ENCODE assay signal across 8 mouse cellular contexts in the genomic region with DNA sequence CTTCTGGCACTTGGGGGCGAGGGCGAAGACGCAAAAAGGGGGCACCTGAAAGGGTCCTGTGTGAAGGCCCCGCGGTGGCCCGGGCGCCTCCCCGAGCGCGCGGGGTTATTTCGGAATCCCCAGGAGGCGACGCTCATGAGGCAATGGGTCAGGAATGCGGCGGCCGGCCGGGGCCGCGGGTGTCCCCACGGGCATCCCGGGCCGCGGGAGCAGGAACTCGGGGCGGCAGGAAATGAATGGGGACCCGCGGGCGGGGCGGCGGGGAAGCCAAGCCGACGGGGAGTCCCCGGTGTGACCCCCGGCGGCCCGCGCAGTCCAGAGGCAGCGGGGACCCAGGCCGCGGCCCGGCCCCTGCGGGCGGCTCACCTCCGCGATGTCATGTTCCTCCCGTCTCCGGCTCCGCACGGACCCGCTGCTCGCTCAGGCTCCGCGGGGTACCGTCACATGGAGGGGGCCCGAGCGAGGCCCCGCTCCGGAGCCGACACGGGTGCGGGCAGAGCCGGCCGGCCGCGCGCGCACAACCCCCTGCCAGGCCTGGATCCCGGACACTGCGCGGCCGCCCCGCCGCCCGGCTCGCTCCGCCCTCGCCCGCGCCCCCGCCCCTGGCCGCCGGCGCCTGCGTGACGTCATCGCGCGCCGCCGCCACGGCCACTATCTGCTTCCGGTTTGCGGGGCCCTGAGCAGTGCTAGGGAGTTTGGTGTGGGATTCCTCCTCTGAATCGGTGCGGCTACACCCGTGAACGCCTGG. TPM values are rescaled to one million over a fixed set of nuclear protein-coding genes. Genes with fewer than 3 reads are reported as not detected.
DNase-seq lines count a peak whose midpoint lies in the region; ATAC-seq lines count a peak whose summit lies in the region.

Gene Ptpn11 (minus strand): TSS at position 562 of the 748 bp plus-strand sequence.

- ATAC-seq in hindbrain, embryonic 11.5 days (ENCODE audit: low FRiP score) = peak; percentile 93

- WGBS in hindbrain, embryonic 11.5 days = under 1% methylated on average over 77 of the region's 98 CpGs

- H3K27me3 ChIP-seq in hindbrain, embryonic 11.5 days (ENCODE audit: control insufficient read depth, insufficient read depth, low read length) = no peaks in the 10 kb centered on the region

- H3K4me2 ChIP-seq in hindbrain, embryonic 11.5 days (replicated peaks; ENCODE audit: low read depth, low read length) = peak within 1 kb of the TSS; percentile 74

- peak within 1 kb of the TSS; percentile 86 for H3K9ac ChIP-seq in hindbrain, embryonic 11.5 days (ENCODE audit: low read depth, low read length)

- peak; percentile 94 for DNase-seq in NIH3T3 (ENCODE audit: low read depth)
- peak; percentile 86 for DNase-seq in cerebellum, adult 9-11 months
- DNase-seq in frontal cortex, postnatal 10 days (ENCODE audit: low spot score in 2 of 2) = peak; percentile 54 to 80
- peak; percentile 93 for DNase-seq in hindbrain, embryonic 11.5 days (ENCODE audit: low spot score)
- peak; percentile 74 to 77 for DNase-seq in layer of hippocampus, postnatal 25 days (ENCODE audit: extremely low spot score in 1 of 2, low spot score in 1 of 2)
- peak; percentile 91 to 92 for DNase-seq in lung, postnatal 4 days
- peak; percentile 91 for DNase-seq in retina, postnatal 1 day
- DNase-seq in thymus, postnatal 4 days = peak; percentile 92

- H3K4me3 ChIP-seq in hindbrain, embryonic 11.5 days (ENCODE audit: low read depth, low read length) = peak within 1 kb of the TSS; percentile 93

- no peaks in the 10 kb centered on the region for H3K9me3 ChIP-seq in hindbrain, embryonic 11.5 days (ENCODE audit: control insufficient read depth, low read length)

- peak within 1 kb of the TSS; percentile 74 for H3K27ac ChIP-seq in hindbrain, embryonic 11.5 days (ENCODE audit: low read depth, low read length)

- no peaks in the 10 kb centered on the region for H3K36me3 ChIP-seq in hindbrain, embryonic 11.5 days (ENCODE audit: control insufficient read depth, insufficient read depth, low read length)

- H3K4me1 ChIP-seq in hindbrain, embryonic 11.5 days (replicated peaks; ENCODE audit: control insufficient read depth, insufficient read depth, low read length) = peaks cover 11% of the 10 kb centered on the region

RNA-seq across cellular contexts. Expression of gene Ptpn11, which starts in this region (rescaled TPM):
- polyA plus RNA-seq in hindbrain, embryonic 11.5 days (2014; fragmentation: Nextera tagmentation; extraction: Ambion mirVana) = 25.0 and 32.4 TPM in 2 replicates
- total RNA-seq in layer of hippocampus, postnatal 25 days (2021) = 10 to 100 TPM; 88.7 to 98.6 TPM

Comparison
In these comparisons a context has a peak if more than half of its experiments do, and no peak if none do; other contexts are left out.
1. Peak in every context shown above with its lines: DNase-seq, ATAC-seq, H3K4me3 ChIP-seq and H3K27ac ChIP-seq.